Mouse (Mus musculus) myocyte (in vitro differentiated cells): Measurements from ENCODE around the gene Ski. TPM values are rescaled to one million over a fixed set of nuclear protein-coding genes. Genes with fewer than 3 reads are reported as not detected.

Source experiments
- H3K27me3 ChIP-seq: one replicate; pipeline ENCODE4 v1.6.1; 2011; ENCODE audit not compliant: control insufficient read depth, insufficient read depth, insufficient read length
- H3K36me3 ChIP-seq: one replicate; pipeline ENCODE4 v1.6.1; 2011; ENCODE audit not compliant: control insufficient read depth, insufficient read depth
- H3K4me2 ChIP-seq: one replicate; pipeline ENCODE4 v1.6.1; 2011; ENCODE audit warnings: low read depth, control low read depth
- H3K4me3 ChIP-seq: one replicate; pipeline ENCODE4 v1.5.1; 2011; ENCODE audit warnings: mild to moderate bottlenecking, control low read depth, moderate library complexity
- H3K79me2 ChIP-seq: one replicate; pipeline ENCODE4 v1.6.1; 2011; ENCODE audit not compliant: control insufficient read depth, insufficient read depth
- H3ac ChIP-seq: one replicate; pipeline ENCODE4 v1.6.1; 2011; ENCODE audit not compliant: control insufficient read depth, insufficient read length
- CEBPB ChIP-seq: IDR thresholded peaks from 2 replicates; pipeline ENCODE4 v1.6.1; 2011; ENCODE audit warnings: mild to moderate bottlenecking, moderate library complexity; ENCODE audit not compliant: poor library complexity, insufficient read depth, severe bottlenecking
- E2F4 ChIP-seq: IDR thresholded peaks from one replicate; pipeline ENCODE4 v1.6.1; 2011; ENCODE audit warnings: mild to moderate bottlenecking, control low read depth, moderate library complexity; ENCODE audit not compliant: insufficient read depth
- MAX ChIP-seq: IDR thresholded peaks from one replicate; pipeline ENCODE4 v1.6.1; 2011; ENCODE audit warnings: low read depth, mild to moderate bottlenecking, control low read depth
- MYOD1 ChIP-seq, 3 experiments: IDR thresholded peaks; one replicate each; pipeline ENCODE4 v1.6.1; 2011; ENCODE audit warnings: control low read depth in 2 of 3, low read depth in 2 of 3, mild to moderate bottlenecking in 2 of 3, moderate library complexity in 1 of 3; ENCODE audit not compliant: insufficient read length in 2 of 3, control insufficient read depth in 1 of 3
- MYOG ChIP-seq, 3 experiments: IDR thresholded peaks; one replicate each; pipeline ENCODE4 v1.6.1; 2011; ENCODE audit warnings: control low read depth in 2 of 3, low read depth in 2 of 3, mild to moderate bottlenecking in 2 of 3; ENCODE audit not compliant: insufficient read length in 2 of 3, control insufficient read depth in 1 of 3, insufficient read depth in 1 of 3
- POLR2A ChIP-seq: IDR thresholded peaks from one replicate; pipeline ENCODE4 v1.6.1; 2011; ENCODE audit warnings: low read depth, mild to moderate bottlenecking, control low read depth, moderate library complexity; ENCODE audit not compliant: insufficient read length
- POLR2AphosphoS2 ChIP-seq: IDR thresholded peaks from one replicate; pipeline ENCODE4 v1.6.1; 2011; ENCODE audit warnings: low read depth, control low read depth; ENCODE audit not compliant: insufficient read length
- REST ChIP-seq: IDR thresholded peaks from one replicate; pipeline ENCODE4 v1.6.1; 2011; ENCODE audit warnings: mild to moderate bottlenecking, control low read depth, moderate library complexity; ENCODE audit not compliant: insufficient read depth, insufficient read length
- SRF ChIP-seq: IDR thresholded peaks from one replicate; pipeline ENCODE4 v1.6.1; 2011; ENCODE audit warnings: low read depth; ENCODE audit not compliant: control insufficient read depth, insufficient read length
- TCF12 ChIP-seq: IDR thresholded peaks from one replicate; pipeline ENCODE4 v1.6.1; 2011; ENCODE audit warnings: mild to moderate bottlenecking, control low read depth; ENCODE audit not compliant: poor library complexity, insufficient read depth, severe bottlenecking
- TCF3 ChIP-seq: IDR thresholded peaks from one replicate; pipeline ENCODE4 v1.6.1; 2011; ENCODE audit warnings: low read depth, control low read depth; ENCODE audit not compliant: insufficient read length
- USF1 ChIP-seq: IDR thresholded peaks from one replicate; pipeline ENCODE4 v1.6.1; 2011; ENCODE audit warnings: low read depth, mild to moderate bottlenecking, control low read depth, moderate library complexity
- polyA plus RNA-seq: library from polyadenylated mRNA; unstranded; fragments of >200 nt; fragmentation: generic; extraction: Trizol; gene quantifications from one replicate; pipeline ENCODE4 v1.2.1, GENCODE M21; 2012; ENCODE audit warnings: missing spikeins

The Ski gene
- polyA plus RNA-seq, 1 experiment, result 54.5 TPM

- Histone ChIP-seq H3K79me2 (no peaks in the 10 kb centered on the region), H3K36me3 (no peaks in the 10 kb centered on the region), H3K27me3 (no peaks in the 10 kb centered on the region), H3ac (no peak overlapping the region), H3K4me2 (no peak overlapping the region), H3K4me3 (no peak overlapping the region)
- TF ChIP-seq MYOG (IDR thresholded peaks at IDR 0.05; ENCODE audit: control insufficient read depth in 1 of 3, insufficient read depth in 1 of 3, insufficient read length in 2 of 3, low read depth in 2 of 3) (no peak), MYOD1 (IDR thresholded peaks at IDR 0.05; ENCODE audit: control insufficient read depth in 1 of 3, insufficient read length in 2 of 3, low read depth in 2 of 3) (peak in 1 of 3 experiments; percentile 23)
These were observed 104.9 kb downstream of the Ski start for GRCm38 (mm10) chr4:155117396-155117978.

- H3K4me2 ChIP-seq, result peak overlapping the region; percentile 12
- H3K79me2 ChIP-seq, result no peaks in the 10 kb centered on the region
- no peaks in the 10 kb centered on the region for H3K27me3 ChIP-seq
- no peak overlapping the region for H3K4me3 ChIP-seq
- H3ac ChIP-seq, result no peak overlapping the region
- H3K36me3 ChIP-seq, result no peaks in the 10 kb centered on the region
- no peak for TF ChIP-seq REST
- no peak for TF ChIP-seq POLR2A
- no peak for TF ChIP-seq TCF3
- no peak for TF ChIP-seq E2F4
- no peak for TF ChIP-seq TCF12
- TF ChIP-seq MYOD1 (IDR thresholded peaks at IDR 0.05; ENCODE audit: control insufficient read depth in 1 of 3, insufficient read length in 2 of 3, low read depth in 2 of 3), result no peak
- no peak for TF ChIP-seq USF1
- TF ChIP-seq MAX, result no peak
- no peak for TF ChIP-seq SRF
- no peak for TF ChIP-seq MYOG (IDR thresholded peaks at IDR 0.05; ENCODE audit: control insufficient read depth in 1 of 3, insufficient read depth in 1 of 3, insufficient read length in 2 of 3, low read depth in 2 of 3)
- TF ChIP-seq CEBPB, result no peak
- TF ChIP-seq POLR2AphosphoS2, result no peak
These were observed 105.8 kb downstream of the Ski start for GRCm38 (mm10) chr4:155116607-155117006.

- Histone ChIP-seq H3K79me2 (no peaks in the 10 kb centered on the region), H3K4me2 (peak overlapping the region; percentile 48)
- TF ChIP-seq REST (no peak), USF1 (no peak), E2F4 (no peak), CEBPB (no peak), MYOD1 (IDR thresholded peaks at IDR 0.05; ENCODE audit: control insufficient read depth in 1 of 3, insufficient read length in 2 of 3, low read depth in 2 of 3) (no peak), TCF3 (no peak), SRF (no peak), POLR2A (no peak), POLR2AphosphoS2 (no peak)
These were observed 108.5 kb downstream of the Ski start for GRCm38 (mm10) chr4:155113766-155114410.

GRCm38 (mm10) chr4:155109471-155109870 lies 112.9 kb downstream of the Ski start:
- H3ac ChIP-seq, result no peak overlapping the region
- H3K27me3 ChIP-seq, result no peaks in the 10 kb centered on the region
- no peaks in the 10 kb centered on the region for H3K36me3 ChIP-seq
- H3K4me3 ChIP-seq, result no peak overlapping the region
- H3K79me2 ChIP-seq, result no peaks in the 10 kb centered on the region
- H3K4me2 ChIP-seq, result no peak overlapping the region
- TF ChIP-seq MYOD1 (IDR thresholded peaks at IDR 0.05; ENCODE audit: control insufficient read depth in 1 of 3, insufficient read length in 2 of 3, low read depth in 2 of 3), result no peak
- no peak for TF ChIP-seq POLR2AphosphoS2
- no peak for TF ChIP-seq MYOG (IDR thresholded peaks at IDR 0.05; ENCODE audit: control insufficient read depth in 1 of 3, insufficient read depth in 1 of 3, insufficient read length in 2 of 3, low read depth in 2 of 3)
- no peak for TF ChIP-seq POLR2A
- TF ChIP-seq TCF3, result no peak
- TF ChIP-seq REST, result no peak
- no peak for TF ChIP-seq TCF12
- TF ChIP-seq USF1, result no peak
- no peak for TF ChIP-seq CEBPB
- TF ChIP-seq SRF, result no peak

More at GRCm38 (mm10) chr4:155113766-155114410, 108.5 kb downstream of the Ski start:
- no peaks in the 10 kb centered on the region for H3K36me3 ChIP-seq
- no peaks in the 10 kb centered on the region for H3K27me3 ChIP-seq
- H3ac ChIP-seq, result no peak overlapping the region
- H3K4me3 ChIP-seq, result no peak overlapping the region

- no peaks in the 10 kb centered on the region for H3K36me3 ChIP-seq
- no peaks in the 10 kb centered on the region for H3K79me2 ChIP-seq
- H3K4me2 ChIP-seq, result no peak overlapping the region
- H3K4me3 ChIP-seq, result no peak overlapping the region
- H3ac ChIP-seq, result no peak overlapping the region
- TF ChIP-seq TCF3 (no peak), MYOD1 (IDR thresholded peaks at IDR 0.05; ENCODE audit: control insufficient read depth in 1 of 3, insufficient read length in 2 of 3, low read depth in 2 of 3) (no peak)
- H3K27me3 ChIP-seq, result no peaks in the 10 kb centered on the region
These were observed 114.5 kb downstream of the Ski start for GRCm38 (mm10) chr4:155107886-155108285.

Other genes with a start within 250 kb of the Ski start
- gene Plch2, start 165.8 kb downstream of the Ski start, polyA plus RNA-seq, result 0.06 TPM
- gene Pex10, start 155.6 kb downstream of the Ski start, polyA plus RNA-seq, result 12.4 TPM
- 117 TPM for gene Rer1, start 136.2 kb downstream of the Ski start, polyA plus RNA-seq
- gene Morn1, start 136.0 kb downstream of the Ski start, polyA plus RNA-seq, result 2.6 TPM
- gene Faap20, start 27.2 kb upstream of the Ski start, polyA plus RNA-seq, result 40.4 TPM
- gene Prkcz, start 138.8 kb upstream of the Ski start, polyA plus RNA-seq, result 0.36 TPM
- gene Gabrd, start 175.5 kb upstream of the Ski start, polyA plus RNA-seq, result 0.10 TPM
- 0.22 TPM for gene Cfap74, start 186.6 kb upstream of the Ski start, polyA plus RNA-seq
- not detected for gene Tmem52, start 246.5 kb upstream of the Ski start, polyA plus RNA-seq